Mouse (Mus musculus): ENCODE data around the gene Fam53b. TPM values are rescaled to one million over a fixed set of nuclear protein-coding genes. Genes with fewer than 3 reads are reported as not detected.
"Not testable (repeated sequence)": the region's sequence is repeated elsewhere in the genome, so short reads cannot be mapped to it uniquely, and the experiment has no call there.

The Fam53b gene
- polyA plus RNA-seq, 1 experiment from 2014 or later = 13.6 TPM

DNA sequence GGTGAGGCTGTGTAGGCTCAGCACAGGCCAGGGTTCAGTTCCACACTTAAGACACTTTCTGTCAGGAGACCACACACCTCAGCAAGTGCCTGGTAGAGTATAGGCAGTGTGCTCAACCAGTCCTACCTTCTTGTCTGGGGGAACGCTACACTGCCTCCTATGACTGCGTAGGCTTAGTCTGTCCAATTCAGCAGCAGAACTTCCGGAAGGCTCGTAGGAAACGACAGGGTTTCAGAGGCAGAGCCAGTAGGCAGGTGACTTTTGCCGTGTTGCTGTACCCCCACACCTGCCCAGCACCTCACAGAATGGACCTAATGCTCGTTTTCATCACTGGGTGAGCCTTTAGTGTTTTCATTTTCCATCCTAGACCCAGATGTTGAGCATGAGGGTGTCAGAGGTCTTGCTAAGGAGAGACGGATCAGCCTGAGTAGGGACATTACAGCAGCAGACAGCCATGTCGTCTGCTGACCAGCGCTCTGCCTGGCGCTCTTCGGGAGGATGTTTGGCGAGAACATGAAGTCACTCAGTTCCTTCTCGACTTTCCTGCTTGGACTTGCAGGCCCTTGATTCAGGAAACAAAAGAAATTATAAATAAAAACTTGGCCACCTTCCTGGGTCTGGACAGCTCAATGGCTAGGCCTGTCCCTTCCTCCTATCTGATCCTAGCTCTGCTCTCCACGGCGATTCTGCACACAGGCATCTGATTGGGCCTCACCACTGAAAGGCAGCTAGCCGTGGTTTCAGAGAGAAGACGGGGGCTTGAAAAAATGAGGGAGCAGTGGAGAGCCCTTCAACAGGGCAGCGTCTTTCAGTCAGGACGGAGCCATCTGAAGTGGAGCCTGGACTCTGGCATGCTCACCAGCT, 143.5 kb downstream of the Fam53b start:
- H3K27ac ChIP-seq (ENCODE audit: low read length) = no peak overlapping the region
- no peaks in the 10 kb centered on the region for H3K36me3 ChIP-seq (ENCODE audit: control insufficient read depth, insufficient read depth, low read length)
- no peaks in the 10 kb centered on the region for H3K27me3 ChIP-seq (ENCODE audit: control insufficient read depth, insufficient read depth, low read depth, low read length)
- H3K4me1 ChIP-seq (ENCODE audit: control insufficient read depth, insufficient read depth, low read length) = no peaks in the 10 kb centered on the region
- H3K4me3 ChIP-seq (ENCODE audit: low read depth, low read length) = no peak overlapping the region
- no peak overlapping the region for H3K9ac ChIP-seq (ENCODE audit: low read depth, low read length)
- no peak for ATAC-seq
- H3K9me3 ChIP-seq (replicated peaks; ENCODE audit: control insufficient read depth, low read length, poor library complexity, severe bottlenecking) = no peaks in the 10 kb centered on the region
- no peak overlapping the region for H3K4me2 ChIP-seq (ENCODE audit: low read length)
- 85% methylated on average over 20 of the region's 20 CpGs for WGBS

DNA sequence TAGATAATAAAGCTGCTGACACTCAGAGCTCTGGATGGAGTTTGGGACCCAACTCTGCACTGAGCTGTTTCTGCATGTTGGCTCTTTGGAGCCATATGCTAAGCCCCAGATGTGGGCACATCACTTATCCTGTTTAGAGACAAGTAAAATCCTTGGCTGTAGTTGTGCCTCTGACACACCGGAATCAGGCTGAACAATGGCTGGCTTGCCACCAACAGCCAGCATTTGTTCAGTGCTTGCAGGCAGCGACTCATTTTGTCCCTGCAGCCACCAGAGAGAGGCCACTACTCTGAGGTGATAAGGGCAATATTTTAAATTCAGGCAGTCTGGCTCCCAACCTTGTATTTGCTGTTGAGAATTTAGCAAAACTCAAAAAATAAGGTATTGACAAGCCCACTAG, 145.1 kb downstream of the Fam53b start:
- WGBS = 68% methylated on average over 2 of the region's 2 CpGs

DNA sequence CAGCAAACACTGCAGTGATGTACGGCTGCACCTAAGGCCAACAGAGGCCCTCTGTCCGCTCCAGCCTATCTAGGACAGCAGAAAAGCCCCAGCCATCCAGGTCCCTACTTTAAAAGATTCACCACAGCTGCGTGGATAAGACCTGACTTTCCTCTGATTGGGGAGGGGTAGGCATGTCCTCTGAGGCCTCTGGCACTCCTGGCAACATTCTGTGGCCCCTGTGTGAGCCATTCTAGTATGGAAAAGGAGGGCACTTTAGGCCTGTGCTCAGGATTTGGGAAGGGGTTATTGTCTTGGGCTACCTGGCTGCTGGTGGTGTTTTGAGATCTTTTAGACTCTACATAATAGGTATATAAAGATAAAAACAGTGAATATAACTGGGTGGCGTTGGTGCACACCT, 147.2 kb downstream of the Fam53b start:
- H3K27me3 ChIP-seq (ENCODE audit: control insufficient read depth, insufficient read depth, low read depth, low read length) = no peaks in the 10 kb centered on the region
- no peaks in the 10 kb centered on the region for H3K9me3 ChIP-seq (replicated peaks; ENCODE audit: control insufficient read depth, low read length, poor library complexity, severe bottlenecking)
- no peaks in the 10 kb centered on the region for H3K36me3 ChIP-seq (ENCODE audit: control insufficient read depth, insufficient read depth, low read length)
- no peak overlapping the region for H3K4me2 ChIP-seq (ENCODE audit: low read length)
- no peak overlapping the region for H3K4me3 ChIP-seq (ENCODE audit: low read depth, low read length)
- WGBS = 73% methylated on average over 4 of the region's 4 CpGs
- no peak for ATAC-seq
- H3K27ac ChIP-seq (ENCODE audit: low read length) = no peak overlapping the region
- no peak overlapping the region for H3K9ac ChIP-seq (ENCODE audit: low read depth, low read length)
- H3K4me1 ChIP-seq (ENCODE audit: control insufficient read depth, insufficient read depth, low read length) = no peaks in the 10 kb centered on the region

More for the DNA sequence above, 145.1 kb downstream of the Fam53b start:
- H3K4me2 ChIP-seq (ENCODE audit: low read length) = no peak overlapping the region
- no peaks in the 10 kb centered on the region for H3K9me3 ChIP-seq (replicated peaks; ENCODE audit: control insufficient read depth, low read length, poor library complexity, severe bottlenecking)
- no peaks in the 10 kb centered on the region for H3K4me1 ChIP-seq (ENCODE audit: control insufficient read depth, insufficient read depth, low read length)
- H3K36me3 ChIP-seq (ENCODE audit: control insufficient read depth, insufficient read depth, low read length) = no peaks in the 10 kb centered on the region
- no peak overlapping the region for H3K4me3 ChIP-seq (ENCODE audit: low read depth, low read length)
- H3K27me3 ChIP-seq (ENCODE audit: control insufficient read depth, insufficient read depth, low read depth, low read length) = no peaks in the 10 kb centered on the region
- no peak for ATAC-seq
- H3K9ac ChIP-seq (ENCODE audit: low read depth, low read length) = no peak overlapping the region
- no peak overlapping the region for H3K27ac ChIP-seq (ENCODE audit: low read length)

DNA sequence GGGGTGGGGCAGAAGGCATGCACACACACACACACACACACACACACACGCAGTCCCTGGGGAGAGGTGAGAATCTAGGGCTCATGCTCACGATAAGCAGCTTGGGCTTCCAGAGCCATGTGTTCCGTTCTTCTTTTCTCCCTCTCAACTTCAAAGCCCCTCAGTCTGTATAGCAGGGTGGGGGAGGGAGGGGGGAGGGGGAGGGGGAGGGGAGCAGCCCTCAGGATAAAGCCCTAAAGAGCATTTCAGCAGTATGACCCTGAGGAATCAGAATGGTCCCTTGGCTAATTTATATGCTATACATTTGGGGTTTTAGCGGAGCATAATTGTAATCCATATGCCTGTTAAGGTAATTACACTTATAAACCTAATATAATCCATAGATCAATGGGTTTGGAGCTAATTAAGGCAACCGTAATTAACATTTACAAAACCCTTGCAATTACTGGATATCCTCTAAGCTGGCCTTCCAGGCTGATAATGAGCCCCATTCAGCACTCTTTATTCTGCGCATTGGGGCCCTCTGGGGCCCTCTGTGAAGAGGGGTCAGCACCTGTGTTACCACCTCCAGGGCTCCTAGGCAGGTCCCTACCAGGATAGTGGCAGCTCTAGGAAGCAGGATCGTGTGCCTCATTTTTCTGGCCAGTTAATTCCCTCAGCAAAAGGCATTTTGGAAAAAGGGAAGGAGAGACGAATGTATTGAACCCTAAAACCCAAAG, 147.9 kb downstream of the Fam53b start:
- no peaks in the 10 kb centered on the region for H3K36me3 ChIP-seq (ENCODE audit: control insufficient read depth, insufficient read depth, low read length)
- no peaks in the 10 kb centered on the region for H3K9me3 ChIP-seq (replicated peaks; ENCODE audit: control insufficient read depth, low read length, poor library complexity, severe bottlenecking)
- no peaks in the 10 kb centered on the region for H3K4me1 ChIP-seq (ENCODE audit: control insufficient read depth, insufficient read depth, low read length)
- ATAC-seq = no peak
- H3K4me3 ChIP-seq (ENCODE audit: low read depth, low read length) = no peak overlapping the region
- H3K27me3 ChIP-seq (ENCODE audit: control insufficient read depth, insufficient read depth, low read depth, low read length) = no peaks in the 10 kb centered on the region
- H3K27ac ChIP-seq (ENCODE audit: low read length) = no peak overlapping the region
- no peak overlapping the region for H3K4me2 ChIP-seq (ENCODE audit: low read length)
- no peak overlapping the region for H3K9ac ChIP-seq (ENCODE audit: low read depth, low read length)
- 34% methylated on average over 7 of the region's 8 CpGs for WGBS

DNA sequence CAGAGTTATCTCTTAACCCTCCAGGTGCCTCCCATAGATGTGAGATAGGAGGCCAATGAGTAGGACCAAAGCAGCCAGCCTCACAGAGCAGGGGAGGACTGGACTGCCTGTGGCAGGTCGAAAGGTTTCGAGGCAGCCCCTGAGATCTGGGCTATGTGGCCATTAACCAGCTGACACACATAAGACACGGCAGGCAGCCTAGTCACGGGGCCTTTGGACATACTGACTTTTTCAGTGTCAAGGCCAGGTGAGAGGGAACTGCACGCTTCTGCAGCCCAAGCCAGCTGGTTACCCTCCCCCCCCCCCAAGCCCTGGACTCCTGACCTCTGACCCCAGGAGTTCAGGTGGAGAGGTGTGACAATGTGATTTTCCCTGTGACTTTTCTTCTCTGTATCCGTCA, 148.9 kb downstream of the Fam53b start:
- Histone ChIP-seq H3K4me3 (ENCODE audit: low read depth, low read length) (no peak overlapping the region), H3K27me3 (ENCODE audit: control insufficient read depth, insufficient read depth, low read depth, low read length) (no peaks in the 10 kb centered on the region), H3K27ac (ENCODE audit: low read length) (no peak overlapping the region), H3K9me3 (replicated peaks; ENCODE audit: control insufficient read depth, low read length, poor library complexity, severe bottlenecking) (no peaks in the 10 kb centered on the region), H3K4me1 (ENCODE audit: control insufficient read depth, insufficient read depth, low read length) (no peaks in the 10 kb centered on the region), H3K36me3 (ENCODE audit: control insufficient read depth, insufficient read depth, low read length) (no peaks in the 10 kb centered on the region), H3K4me2 (ENCODE audit: low read length) (no peak overlapping the region), H3K9ac (ENCODE audit: low read depth, low read length) (no peak overlapping the region)
- no peak for ATAC-seq
- WGBS = 77% methylated on average over 6 of the region's 6 CpGs

DNA sequence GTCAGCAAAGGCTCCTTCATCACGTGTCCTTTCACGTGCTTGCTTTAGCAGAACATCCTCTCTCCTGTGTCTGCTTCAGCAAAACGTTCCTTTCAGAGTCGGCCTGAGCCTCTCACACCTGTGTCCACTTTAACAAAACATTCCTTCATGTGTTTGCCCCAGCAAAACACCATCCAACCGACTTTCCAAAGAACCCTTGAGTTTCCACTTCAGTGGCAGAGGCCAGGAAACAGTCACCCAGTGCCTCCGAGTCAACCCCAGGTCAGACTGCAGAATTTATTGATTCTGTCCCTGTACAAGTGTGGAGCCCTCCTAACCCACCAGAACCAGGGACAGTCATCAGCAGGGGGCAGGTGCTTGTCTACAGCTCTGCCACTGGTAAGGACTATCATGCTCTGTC, 150.9 kb downstream of the Fam53b start:
- H3K4me1 ChIP-seq (ENCODE audit: control insufficient read depth, insufficient read depth, low read length); H3K27ac ChIP-seq (ENCODE audit: low read length); H3K4me2 ChIP-seq (ENCODE audit: low read length); H3K9me3 ChIP-seq (replicated peaks; ENCODE audit: control insufficient read depth, low read length, poor library complexity, severe bottlenecking); H3K9ac ChIP-seq (ENCODE audit: low read depth, low read length); H3K36me3 ChIP-seq (ENCODE audit: control insufficient read depth, insufficient read depth, low read length); H3K27me3 ChIP-seq (ENCODE audit: control insufficient read depth, insufficient read depth, low read depth, low read length); H3K4me3 ChIP-seq (ENCODE audit: low read depth, low read length); ATAC-seq: not testable (repeated sequence)
- 81% methylated on average over 6 of the region's 6 CpGs for WGBS

Other genes starting within 250 kb of the Fam53b start
- 87.8 and 106 TPM in 2 replicates for gene Oat, start 237.5 kb downstream of the Fam53b start, polyA plus RNA-seq (2015; fragmentation: Nextera tagmentation; extraction: Ambion mirVana)
- 0.38 and 0.40 TPM in 2 replicates for gene Nkx1-2, start 214.2 kb downstream of the Fam53b start, polyA plus RNA-seq (2015; fragmentation: Nextera tagmentation; extraction: Ambion mirVana)
- gene Lhpp, start 203.2 kb downstream of the Fam53b start, polyA plus RNA-seq (2015; fragmentation: Nextera tagmentation; extraction: Ambion mirVana) = 39.3 and 51.3 TPM in 2 replicates
- 91.7 and 94.3 TPM in 2 replicates for gene Eef1akmt2, start 38.8 kb upstream of the Fam53b start, polyA plus RNA-seq (2015; fragmentation: Nextera tagmentation; extraction: Ambion mirVana)
- 37.4 and 38.6 TPM in 2 replicates for gene Abraxas2, start 45.3 kb upstream of the Fam53b start, polyA plus RNA-seq (2015; fragmentation: Nextera tagmentation; extraction: Ambion mirVana)
- gene Zranb1, start 117.3 kb upstream of the Fam53b start, polyA plus RNA-seq (2015; fragmentation: Nextera tagmentation; extraction: Ambion mirVana) = 19.2 and 21.0 TPM in 2 replicates

All from midbrain, embryonic 16.5 days (tissue).